Mouse (Mus musculus) thymus, postnatal 4 days (tissue): ENCODE measurements at regions not wholly inside any gene's neighbourhood (a gene's known extent, or its start where the extent isn't known, plus 50 kb on each side); places are given as distances from the start of the nearest gene placed in this dataset.
A peak's percentile ranks its signal among the peaks of the same experiment; 100 is the strongest.

Experiments
- DNase-seq: peaks from one replicate; pipeline ENCODE4 v3.0.0; 2021

GRCm38 (mm10) chr10:26434586-26434985 is 58.8 kb upstream of the L3mbtl3 start:
- no peak for DNase-seq

GRCm38 (mm10) chr10:26440720-26441119 is 64.9 kb upstream of the L3mbtl3 start:
- no peak for DNase-seq

- DNase-seq: no peak
Observed at GRCm38 (mm10) chr10:26484311-26484710, 108.5 kb upstream of the L3mbtl3 start.

- no peak for DNase-seq
Observed at GRCm38 (mm10) chr10:26491351-26491750, 115.6 kb upstream of the L3mbtl3 start.

- DNase-seq: no peak
Observed at GRCm38 (mm10) chr10:26492146-26492545, 116.4 kb upstream of the L3mbtl3 start.

GRCm38 (mm10) chr10:26492856-26493484 is 117.2 kb upstream of the L3mbtl3 start:
- DNase-seq: no peak

- no peak for DNase-seq
Observed at GRCm38 (mm10) chr10:26493801-26494200, 118.0 kb upstream of the L3mbtl3 start.

- DNase-seq: peak; percentile 75
Observed at GRCm38 (mm10) chr10:26494380-26494781, 118.6 kb upstream of the L3mbtl3 start.

- no peak for DNase-seq
Observed at GRCm38 (mm10) chr10:26500265-26500935, 124.6 kb upstream of the L3mbtl3 start.

- DNase-seq: peak; percentile 23
Observed at GRCm38 (mm10) chr10:26520879-26521278, 145.1 kb upstream of the L3mbtl3 start.

- no peak for DNase-seq
Observed at GRCm38 (mm10) chr10:26525848-26526546, 150.2 kb upstream of the L3mbtl3 start.

- DNase-seq: no peak
Observed at GRCm38 (mm10) chr10:26540189-26540588, 164.4 kb upstream of the L3mbtl3 start.

GRCm38 (mm10) chr10:26544061-26544460 is 168.3 kb upstream of the L3mbtl3 start:
- no peak for DNase-seq

GRCm38 (mm10) chr10:26544796-26545195 is 169.0 kb upstream of the L3mbtl3 start:
- DNase-seq: no peak

GRCm38 (mm10) chr10:26556246-26556645 is 180.5 kb upstream of the L3mbtl3 start:
- DNase-seq: no peak

- DNase-seq: no peak
Observed at GRCm38 (mm10) chr10:26558118-26558517, 182.3 kb upstream of the L3mbtl3 start.

- no peak for DNase-seq
Observed at GRCm38 (mm10) chr10:26559323-26559722, 183.6 kb upstream of the L3mbtl3 start.

- DNase-seq: no peak
Observed at GRCm38 (mm10) chr10:26560456-26560855, 184.7 kb upstream of the L3mbtl3 start.

GRCm38 (mm10) chr10:26564462-26564861 is 188.7 kb upstream of the L3mbtl3 start:
- DNase-seq: peak; percentile 68

- no peak for DNase-seq
Observed at GRCm38 (mm10) chr10:26567613-26568012, 185.6 kb upstream of the Arhgap18 start.

- no peak for DNase-seq
Observed at GRCm38 (mm10) chr10:26570468-26570867, 182.8 kb upstream of the Arhgap18 start.

GRCm38 (mm10) chr10:26571377-26571776 is 181.8 kb upstream of the Arhgap18 start:
- DNase-seq: no peak

- DNase-seq: no peak
Observed at GRCm38 (mm10) chr10:26576153-26576552, 177.1 kb upstream of the Arhgap18 start.

- no peak for DNase-seq
Observed at GRCm38 (mm10) chr10:26577087-26577486, 176.1 kb upstream of the Arhgap18 start.
